Comparison of ENCODE assay signal across 30 mouse cellular contexts in the genomic region with DNA sequence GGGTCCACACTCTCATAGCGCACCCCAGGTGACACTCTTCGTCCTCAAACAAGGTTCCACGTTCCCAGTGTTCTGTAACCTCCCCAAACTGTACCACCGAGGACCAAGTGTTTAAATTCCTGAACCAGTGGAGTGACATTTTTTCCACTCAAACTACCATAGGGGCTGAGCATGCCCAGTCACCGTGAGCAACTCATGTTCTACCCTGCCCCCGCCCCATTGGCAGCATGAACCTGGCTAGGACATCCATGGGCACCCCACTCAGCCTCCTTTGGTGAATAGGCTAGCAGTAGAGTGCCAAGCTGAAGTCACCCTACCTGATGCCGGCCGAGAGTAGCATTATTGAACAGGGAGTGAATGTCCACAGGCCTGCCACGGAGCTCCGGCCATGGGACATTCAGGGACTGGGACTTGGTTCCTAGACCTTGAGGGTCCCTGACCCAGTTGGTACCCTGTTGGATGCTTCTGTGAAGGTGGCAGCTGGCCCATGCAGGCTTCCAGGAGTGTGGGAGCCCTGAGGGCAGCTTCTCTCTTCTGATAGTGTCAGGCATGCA. TPM values are rescaled to one million over a fixed set of nuclear protein-coding genes. Genes with fewer than 3 reads are reported as not detected.
DNase-seq lines count a peak whose midpoint lies in the region; ATAC-seq and TF ChIP-seq lines count a peak whose summit lies in the region.
"Had no signal": no experiment of that assay in that cellular context is flagged by ENCODE, and none has a peak within 500 bp of the region (broad histone marks: within the 10 kb centered on the region; RNA-seq: fewer than 3 reads in every experiment).

No protein-coding gene starts in this region.

- H3K36me3 ChIP-seq in kidney, embryonic 16.5 days (ENCODE audit: insufficient read depth, low read length) = peaks cover 9% of the 10 kb centered on the region; the same call in 1 of the 2 replicates
- no peaks in the 10 kb centered on the region for H3K36me3 ChIP-seq in lung, postnatal 0 days (ENCODE audit: insufficient read depth, low read length)
- H3K36me3 ChIP-seq: hindbrain, embryonic 13.5 days; midbrain, embryonic 12.5 days had no signal

- no peak for TF ChIP-seq CTCF in lung, postnatal 0 days (IDR thresholded peaks at IDR 0.05)

- H3K9me3 ChIP-seq in kidney, embryonic 16.5 days (ENCODE audit: low read length) = no peaks in the 10 kb centered on the region
- H3K9me3 ChIP-seq in lung, postnatal 0 days (ENCODE audit: low read length) = no peaks in the 10 kb centered on the region
- H3K9me3 ChIP-seq: G1E; hindbrain, embryonic 13.5 days; megakaryocyte, embryonic 14.5 days; midbrain, embryonic 12.5 days; neural tube, embryonic 12.5 days had no signal

- peak; percentile 3 for DNase-seq in kidney, adult 18-20 months
- peak; percentile 53 for DNase-seq in lung, postnatal 0 days (ENCODE audit: low spot score)
- no peak for DNase-seq in lung, postnatal 14 days
- peak; percentile 11 for DNase-seq in induced T-regulatory cell, adult 2 months (ENCODE audit: low read depth)
- DNase-seq in gastrocnemius, postnatal 10 days = no peak
- no peak for DNase-seq in thymus, postnatal 36 days
- DNase-seq: adrenal gland, postnatal 14 days; cerebellum, adult 11 months; cerebellum, adult 9-10 months; cerebellum, postnatal 36 days; forebrain, postnatal 0 days; gastrocnemius, postnatal 25 days; heart, adult 18-20 months; heart, postnatal 4 days; liver; lung, embryonic 14.5 days; lung, postnatal 4 days; right cerebral cortex, adult 18-20 months; spleen, adult 18-20 months; thymus, postnatal 14 days had no signal

- H3K27ac ChIP-seq in kidney, embryonic 16.5 days (ENCODE audit: low read length) = no peak overlapping the region
- H3K27ac ChIP-seq in lung, postnatal 0 days (ENCODE audit: low read length) = no peak overlapping the region
- H3K27ac ChIP-seq: hindbrain, embryonic 13.5 days; liver, embryonic 14.5 days; midbrain, embryonic 12.5 days; neural tube, embryonic 12.5 days had no signal

- no peak overlapping the region for H3K4me2 ChIP-seq in kidney, embryonic 16.5 days (replicated peaks; ENCODE audit: low read depth, low read length)
- no peak overlapping the region for H3K4me2 ChIP-seq in lung, postnatal 0 days (replicated peaks; ENCODE audit: low read depth, low read length)
- H3K4me2 ChIP-seq: heart, embryonic 11.5 days; hindbrain, embryonic 13.5 days; lung, embryonic 14.5 days; midbrain, embryonic 12.5 days; neural tube, embryonic 12.5 days had no signal

- H3K9ac ChIP-seq in kidney, embryonic 16.5 days (replicated peaks; ENCODE audit: low read length) = no peak overlapping the region
- H3K9ac ChIP-seq in lung, postnatal 0 days (replicated peaks; ENCODE audit: low read depth) = no peak overlapping the region
- H3K9ac ChIP-seq: forebrain, postnatal 0 days; hindbrain, embryonic 13.5 days; liver, embryonic 14.5 days; lung, embryonic 14.5 days; midbrain, embryonic 12.5 days; neural tube, embryonic 12.5 days had no signal

- H3K4me1 ChIP-seq in kidney, embryonic 16.5 days (ENCODE audit: insufficient read depth, low read length) = peaks cover 15% of the 10 kb centered on the region; the same call in 1 of the 2 replicates
- H3K4me1 ChIP-seq in lung, postnatal 0 days (ENCODE audit: insufficient read depth, low read depth, low read length) = 0 out of 2 replicates have a peak, but pooled peaks cover 5% of the 10 kb centered on the region

- WGBS in kidney, embryonic 16.5 days = 90% methylated on average over 10 of the region's 10 CpGs
- 71% methylated on average over 10 of the region's 10 CpGs for WGBS in lung, postnatal 0 days

- no peak overlapping the region for H3K4me3 ChIP-seq in kidney, embryonic 16.5 days (ENCODE audit: low read length)
- H3K4me3 ChIP-seq in lung, postnatal 0 days (ENCODE audit: low read depth, low read length) = no peak overlapping the region
- H3K4me3 ChIP-seq: hindbrain, embryonic 13.5 days; megakaryocyte, embryonic 14.5 days; midbrain, embryonic 12.5 days; myocyte; neural tube, embryonic 12.5 days had no signal

- TF ChIP-seq EP300 in lung, postnatal 0 days (IDR thresholded peaks at IDR 0.05) = no peak

- ATAC-seq in kidney, embryonic 16.5 days (ENCODE audit: low FRiP score, low TSS enrichment) = no peak
- ATAC-seq in lung, postnatal 0 days = peak; percentile 38
- ATAC-seq: forebrain, postnatal 0 days; intestine, postnatal 0 days had no signal

- no peaks in the 10 kb centered on the region for H3K27me3 ChIP-seq in kidney, embryonic 16.5 days (ENCODE audit: insufficient read depth, low read length)
- no peaks in the 10 kb centered on the region for H3K27me3 ChIP-seq in lung, postnatal 0 days (replicated peaks; ENCODE audit: insufficient read depth, low read length)
- H3K27me3 ChIP-seq: hindbrain, embryonic 13.5 days; midbrain, embryonic 12.5 days; neural tube, embryonic 12.5 days had no signal

RNA-seq across cellular contexts. Expression of gene Ezr, which starts 49.2 kb away (rescaled TPM):
- 240 and 248 TPM in 2 replicates for polyA plus RNA-seq in kidney, embryonic 16.5 days (2015; fragmentation: Nextera tagmentation; extraction: Ambion mirVana)
- polyA plus RNA-seq in lung, postnatal 0 days (2015; fragmentation: Nextera tagmentation; extraction: Ambion mirVana) = 275 and 288 TPM in 2 replicates
- 10 to 100 TPM; 24.0 to 24.9 TPM for total RNA-seq in gastrocnemius, postnatal 10 days (2021)

Comparison
In these comparisons a context has a peak if more than half of its experiments do, and no peak if none do; other contexts are left out.
1. DNase-seq: peak in kidney, adult 18-20 months (single experiment), lung, postnatal 0 days (single experiment) and induced T-regulatory cell, adult 2 months (single experiment); none in lung, postnatal 14 days (single experiment), gastrocnemius, postnatal 10 days (single experiment) and thymus, postnatal 36 days (0 of 2).